Mouse (Mus musculus) brain, embryonic 14.5 days (tissue): ENCODE results near the gene Brcc3. TPM values are rescaled to one million over a fixed set of nuclear protein-coding genes. Genes with fewer than 3 reads are reported as not detected.

ENCODE experiments used
- DNase-seq: peaks from one replicate; pipeline ENCODE4 v3.0.0-alpha.2; 2011; ENCODE audit warnings: low read depth
- CTCF ChIP-seq: fragments of 200-500 bp; IDR thresholded peaks from 2 replicates; pipeline ENCODE4 v1.5.1; 2012; ENCODE audit warnings: inconsistent platforms, mild to moderate bottlenecking, moderate library complexity, borderline replicate concordance; ENCODE audit not compliant: insufficient read depth, insufficient read length; ENCODE audit errors: extremely low read depth
- POLR2A ChIP-seq: fragments of 200-500 bp; IDR thresholded peaks from 2 replicates; pipeline ENCODE4 v1.6.1; 2012; ENCODE audit warnings: mild to moderate bottlenecking, inconsistent platforms, borderline replicate concordance; ENCODE audit not compliant: poor library complexity, insufficient read depth, insufficient read length, severe bottlenecking; ENCODE audit errors: extremely low read depth
- polyA plus RNA-seq: library from polyadenylated mRNA; depleted of rRNA; stranded (reverse); fragments of >200 nt; gene quantifications from 2 replicates; pipeline ENCODE4 v1.2.3, GENCODE M21; 2012; rRNA removed

Gene Brcc3
- polyA plus RNA-seq, 1 experiment, result 19.7 TPM

- no peak for TF ChIP-seq POLR2A
- TF ChIP-seq CTCF, result no peak
- DNase-seq, result no peak
Observed at GRCm38 (mm10) chrX:75489886-75490285, 73.5 kb downstream of the Brcc3 start.

Other genes with a start within 250 kb of the Brcc3 start
- gene Fundc2, start 34.2 kb upstream of the Brcc3 start, polyA plus RNA-seq, result 18.5 and 21.2 TPM in 2 replicates
- 0.35 and 1.2 TPM in 2 replicates for gene F8, start 34.0 kb upstream of the Brcc3 start, polyA plus RNA-seq
- 14.1 and 21.3 TPM in 2 replicates for gene Cmc4, start within 50 bp of the Brcc3 start, polyA plus RNA-seq
- 7.8 and 13.4 TPM in 2 replicates for gene Mtcp1, start within 50 bp of the Brcc3 start, polyA plus RNA-seq
- 92.5 and 97.0 TPM in 2 replicates for gene Vbp1, start 97.7 kb downstream of the Brcc3 start, polyA plus RNA-seq
- 15.6 and 18.3 TPM in 2 replicates for gene Rab39b, start 161.6 kb downstream of the Brcc3 start, polyA plus RNA-seq